Mouse (Mus musculus): ENCODE results near the gene Nceh1.

Gene Nceh1

GRCm38 (mm10) chr3:27319650-27320049, 136.9 kb downstream of the Nceh1 start:
- DNase-seq (ENCODE audit: low read depth in 1 of 2, low spot score in 2 of 2): no peak

GRCm38 (mm10) chr3:27320613-27321495, 138.1 kb downstream of the Nceh1 start:
- DNase-seq (ENCODE audit: low read depth in 1 of 2, low spot score in 2 of 2): no peak

GRCm38 (mm10) chr3:27322591-27322990, 139.8 kb downstream of the Nceh1 start:
- DNase-seq (ENCODE audit: low read depth in 1 of 2, low spot score in 2 of 2): no peak

- DNase-seq (ENCODE audit: low read depth in 1 of 2, low spot score in 2 of 2): no peak
Measured at GRCm38 (mm10) chr3:27323551-27323950, 140.8 kb downstream of the Nceh1 start.

- DNase-seq (ENCODE audit: low read depth in 1 of 2, low spot score in 2 of 2): no peak
Measured at GRCm38 (mm10) chr3:27326633-27327191, 143.9 kb downstream of the Nceh1 start.

- DNase-seq (ENCODE audit: low read depth in 1 of 2, low spot score in 2 of 2): no peak
Measured at GRCm38 (mm10) chr3:27330706-27331105, 147.9 kb downstream of the Nceh1 start.

Measured in monocyte, adult 2 months (primary cell).